Mouse (Mus musculus) forebrain, embryonic 16.5 days (tissue): Measurements from ENCODE around the gene Fam129a. TPM values are rescaled to one million over a fixed set of nuclear protein-coding genes. Genes with fewer than 3 reads are reported as not detected.

Experiments
- ATAC-seq: fragments of 200-750 bp; cut with Nextera tagmentation; 2 replicates; pipeline ENCODE4 v1.8.0; 2017; ENCODE audit warnings: mild to moderate bottlenecking, moderate library complexity
- H3K27ac ChIP-seq: fragments of 300-500 bp; sonication (generic); 2 replicates; pipeline ENCODE4 v1.5.1; 2014; ENCODE audit warnings: low read length, control low read depth
- H3K27me3 ChIP-seq: fragments of 300-500 bp; sonication (generic); replicated peaks from 2 replicates; pipeline ENCODE4 v1.6.1; 2014; ENCODE audit warnings: low read length; ENCODE audit not compliant: control insufficient read depth, insufficient read depth
- H3K36me3 ChIP-seq: fragments of 300-500 bp; sonication (generic); 2 replicates; pipeline ENCODE4 v1.6.1; 2014; ENCODE audit not compliant: control insufficient read depth, insufficient read depth
- H3K4me1 ChIP-seq: fragments of 300-500 bp; sonication (generic); replicated peaks from 2 replicates; pipeline ENCODE4 v1.6.1; 2014; ENCODE audit warnings: low read length; ENCODE audit not compliant: control insufficient read depth, insufficient read depth
- H3K4me2 ChIP-seq: fragments of 300-500 bp; sonication (generic); 2 replicates; pipeline ENCODE4 v1.6.1; 2014; ENCODE audit warnings: mild to moderate bottlenecking, low read length, control low read depth
- H3K4me3 ChIP-seq: fragments of 300-500 bp; sonication (generic); replicated peaks from 2 replicates; pipeline ENCODE4 v1.5.1; 2014; ENCODE audit warnings: mild to moderate bottlenecking, low read length, control low read depth
- H3K9ac ChIP-seq: fragments of 300-500 bp; sonication (generic); replicated peaks from 2 replicates; pipeline ENCODE4 v1.6.1; 2014; ENCODE audit warnings: low read depth, low read length, control low read depth
- H3K9me3 ChIP-seq: fragments of 300-500 bp; sonication (generic); 2 replicates; pipeline ENCODE4 v1.6.1; 2016; ENCODE audit warnings: low read length; ENCODE audit not compliant: control insufficient read depth
- WGBS: fragments of 180-500 bp; shearing (Covaris S2); extraction: QIAGEN DNeasy Blood & Tissue Kit; methylation state at CpG from one replicate; pipeline ENCODE4 v1.1.7; 2014; 5-methylcytosine and 5-hydroxymethylcytosine counted together
- polyA plus RNA-seq: library from polyadenylated mRNA; unstranded; fragments of >200 nt; fragmentation: Nextera tagmentation; extraction: Ambion mirVana; gene quantifications from 2 replicates; pipeline ENCODE4 v1.2.1, GENCODE M21; 2015

Gene Fam129a
- polyA plus RNA-seq, 1 experiment from 2014 or later, result 0.68 TPM

DNA sequence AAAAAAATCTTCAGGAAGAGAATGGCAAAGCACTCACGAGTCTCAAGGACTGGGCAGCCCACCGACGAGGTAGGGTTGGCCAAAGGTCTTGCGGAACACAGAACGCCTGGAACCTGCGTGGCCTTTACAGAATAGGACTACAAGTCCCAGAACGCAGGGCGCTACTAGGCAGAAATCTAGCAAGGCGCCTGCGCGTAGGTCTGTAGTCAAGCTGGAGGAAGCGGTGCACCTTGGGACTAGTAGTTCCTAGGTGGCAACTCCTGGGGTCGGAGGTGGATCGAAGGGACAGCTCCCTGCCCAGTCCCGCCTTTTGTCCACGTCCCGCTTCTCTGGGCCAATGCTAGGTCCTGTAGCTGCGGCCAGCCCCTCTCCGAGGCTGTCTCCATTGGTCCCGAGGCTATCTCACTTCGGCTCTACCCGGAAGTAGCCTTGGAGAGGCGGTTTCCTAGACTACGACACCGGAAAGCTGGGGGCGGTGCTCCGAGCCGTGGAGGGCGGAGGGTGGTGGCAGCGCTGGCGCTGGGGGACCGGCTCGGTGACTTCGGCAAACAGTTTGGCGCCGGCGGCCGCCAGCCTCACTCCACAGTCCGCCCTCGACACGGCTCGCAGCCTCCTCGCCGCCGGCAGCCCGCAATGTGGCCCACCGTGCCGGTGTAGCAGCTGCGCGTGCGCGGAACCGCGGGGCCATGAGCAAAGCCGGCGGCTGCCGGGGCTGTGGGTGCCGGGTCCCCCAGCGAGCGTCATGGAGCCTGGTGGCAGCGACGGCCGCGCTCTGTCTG, 184.1 kb downstream of the Fam129a start, which contains the start of gene Edem3:
TSS of gene Edem3 (plus strand) at position 491 of the 779 bp plus-strand sequence.
- no peaks in the 10 kb centered on the region for H3K9me3 ChIP-seq
- peak; percentile 99 for ATAC-seq
- peak within 1 kb of the TSS; percentile 98 for H3K4me2 ChIP-seq
- H3K27me3 ChIP-seq, result no peaks in the 10 kb centered on the region
- under 1% methylated on average over 64 of the region's 64 CpGs for WGBS
- H3K9ac ChIP-seq, result peak within 1 kb of the TSS; percentile 75
- peak within 1 kb of the TSS; percentile 92 for H3K4me3 ChIP-seq
- no peaks in the 10 kb centered on the region for H3K36me3 ChIP-seq
- peak within 1 kb of the TSS; percentile 90 for H3K27ac ChIP-seq
- peaks cover 9% of the 10 kb centered on the region for H3K4me1 ChIP-seq

DNA sequence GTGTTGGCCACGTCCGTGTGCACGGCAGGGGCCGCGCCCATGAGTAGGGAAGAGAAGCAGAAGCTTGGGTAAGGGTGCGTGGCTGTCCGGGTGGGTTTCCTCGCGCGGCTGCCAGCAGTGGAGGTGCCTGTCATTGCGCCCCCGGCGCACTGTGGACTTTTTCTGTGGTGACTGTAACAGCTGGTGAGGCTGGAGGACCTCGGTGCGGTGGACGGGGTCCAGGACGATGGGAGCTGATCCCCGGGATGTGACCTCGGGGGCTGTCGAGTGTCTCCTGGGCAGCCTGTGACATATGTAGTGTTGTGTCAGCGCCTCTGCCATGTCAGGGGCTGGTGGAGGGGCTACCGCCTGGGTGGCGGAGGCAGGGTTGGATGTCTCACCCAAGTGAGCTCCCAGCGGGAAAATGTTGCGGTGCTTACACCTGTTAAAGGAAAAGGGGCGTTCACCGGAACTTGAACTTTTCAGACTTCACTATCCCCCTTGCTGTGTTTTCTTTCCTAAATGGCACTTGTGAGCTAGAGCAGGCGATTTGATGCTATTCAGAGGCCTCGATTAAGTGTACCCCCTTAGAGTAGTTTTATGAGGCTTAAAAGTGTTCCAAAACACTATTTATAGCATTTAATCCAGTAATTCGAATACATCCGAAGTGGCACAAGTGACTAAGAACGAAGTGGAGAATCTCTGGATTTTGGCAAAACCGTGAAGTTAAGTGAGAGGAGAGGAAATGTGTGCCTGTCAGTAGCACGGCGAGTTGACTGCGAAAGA, 184.9 kb downstream of the Fam129a start:
- peaks cover 9% of the 10 kb centered on the region for H3K4me1 ChIP-seq
- peak overlapping the region; percentile 90 for H3K27ac ChIP-seq
- H3K4me3 ChIP-seq, result peak overlapping the region; percentile 92
- ATAC-seq, result no peak; the same call in 1 of the 2 replicates
- H3K4me2 ChIP-seq, result peak overlapping the region; percentile 98
- H3K9ac ChIP-seq, result peak overlapping the region; percentile 75
- no peaks in the 10 kb centered on the region for H3K9me3 ChIP-seq
- 4% methylated on average over 35 of the region's 36 CpGs for WGBS
- no peaks in the 10 kb centered on the region for H3K27me3 ChIP-seq
- no peaks in the 10 kb centered on the region for H3K36me3 ChIP-seq

DNA sequence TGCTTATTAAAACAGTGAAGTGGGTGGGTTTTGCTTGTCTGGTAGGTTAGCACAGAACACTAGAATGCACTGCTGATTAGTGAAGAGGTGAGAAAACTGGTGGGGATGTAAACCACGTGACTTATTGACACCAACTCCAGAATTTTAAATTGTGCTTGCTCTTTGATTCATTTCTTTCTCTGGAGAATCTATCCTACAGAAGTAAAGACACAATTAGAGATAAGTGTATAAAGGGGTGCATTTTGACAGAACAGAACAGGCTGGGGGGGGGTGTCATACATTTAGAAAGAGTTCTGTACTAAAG, 185.4 kb downstream of the Fam129a start:
- Histone ChIP-seq H3K4me3 (peak overlapping the region; percentile 92), H3K4me2 (peak overlapping the region; percentile 98), H3K9me3 (no peaks in the 10 kb centered on the region), H3K27ac (no peak overlapping the region), H3K9ac (peak overlapping the region; percentile 75), H3K27me3 (no peaks in the 10 kb centered on the region), H3K4me1 (peaks cover 9% of the 10 kb centered on the region), H3K36me3 (no peaks in the 10 kb centered on the region)
- 30% methylated on average over 1 of the region's 1 CpGs for WGBS
- ATAC-seq, result no peak

DNA sequence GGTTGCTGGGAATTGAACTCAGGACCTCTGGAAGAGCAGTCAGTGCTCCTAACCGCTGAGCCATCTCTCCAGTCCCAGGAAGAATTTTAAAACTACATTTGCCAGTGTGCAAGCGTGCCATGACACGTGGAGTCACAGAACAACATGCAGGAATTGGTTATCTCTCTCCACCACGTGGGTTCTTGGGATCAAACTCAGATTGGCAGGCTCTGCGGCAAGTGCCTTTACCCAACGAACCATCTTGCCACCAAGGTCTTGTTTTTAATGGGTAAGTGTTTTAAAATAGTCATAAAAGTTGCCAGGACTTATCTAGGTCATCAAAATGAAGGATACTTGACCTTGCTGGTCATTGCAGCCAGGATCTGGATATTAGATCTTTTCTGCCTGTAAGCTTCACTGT, 187.3 kb downstream of the Fam129a start:
- Histone ChIP-seq H3K4me3 (no peak overlapping the region), H3K4me1 (peaks cover 9% of the 10 kb centered on the region), H3K36me3 (no peaks in the 10 kb centered on the region), H3K27ac (no peak overlapping the region), H3K4me2 (no peak overlapping the region), H3K27me3 (no peaks in the 10 kb centered on the region), H3K9ac (no peak overlapping the region), H3K9me3 (no peaks in the 10 kb centered on the region)
- 88% methylated on average over 6 of the region's 6 CpGs for WGBS
- ATAC-seq, result no peak

DNA sequence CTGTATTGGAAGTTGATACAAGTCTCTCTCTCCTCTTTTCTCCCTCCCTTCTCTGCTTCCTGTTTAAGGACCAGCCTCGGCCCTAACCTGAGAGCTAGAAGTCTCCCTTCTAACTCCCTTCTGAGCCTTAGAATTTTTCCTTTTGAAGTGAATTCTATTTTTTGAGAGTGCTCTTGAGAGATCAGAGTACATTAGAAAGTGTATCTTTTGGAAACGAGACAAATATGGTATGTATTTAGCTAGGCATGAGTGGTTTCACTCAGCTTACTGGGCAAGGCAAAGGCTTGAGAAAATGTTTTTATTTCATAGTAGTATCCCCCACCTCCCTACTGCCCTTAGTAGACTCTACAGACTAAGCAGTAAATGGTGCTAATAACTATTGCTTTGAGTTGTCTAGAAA, 188.0 kb downstream of the Fam129a start:
- Histone ChIP-seq H3K27ac (no peak overlapping the region), H3K9me3 (no peaks in the 10 kb centered on the region), H3K36me3 (no peaks in the 10 kb centered on the region), H3K27me3 (no peaks in the 10 kb centered on the region), H3K4me2 (no peak overlapping the region), H3K9ac (no peak overlapping the region), H3K4me3 (no peak overlapping the region), H3K4me1 (peaks cover 9% of the 10 kb centered on the region)
- ATAC-seq, result no peak
- WGBS, result 81% methylated on average over 2 of the region's 2 CpGs

DNA sequence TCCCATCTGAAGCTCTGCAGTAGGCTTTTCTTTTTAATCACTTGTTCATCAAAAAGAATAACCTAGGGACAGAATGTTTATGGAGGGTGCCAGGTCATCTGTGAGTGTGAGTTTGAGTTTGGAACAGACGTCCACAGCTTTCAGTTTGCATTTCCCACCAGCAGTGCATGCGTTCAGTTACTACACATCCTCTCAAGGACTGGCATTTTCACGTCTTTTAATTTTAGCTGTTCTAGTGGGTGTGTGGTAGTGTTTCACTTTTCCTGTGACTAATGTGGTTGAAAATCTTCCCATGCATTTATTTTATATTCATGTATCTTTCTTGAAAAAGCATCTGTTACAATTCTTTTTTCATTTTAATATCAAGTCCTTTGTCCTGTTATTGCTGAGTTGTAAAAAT, 193.2 kb downstream of the Fam129a start:
- no peaks in the 10 kb centered on the region for H3K27me3 ChIP-seq
- no peak overlapping the region for H3K27ac ChIP-seq
- H3K4me1 ChIP-seq, result no peaks in the 10 kb centered on the region
- H3K9ac ChIP-seq, result no peak overlapping the region
- WGBS, result 88% methylated on average over 3 of the region's 3 CpGs
- no peak overlapping the region for H3K4me2 ChIP-seq
- no peaks in the 10 kb centered on the region for H3K36me3 ChIP-seq
- no peak for ATAC-seq
- H3K4me3 ChIP-seq, result no peak overlapping the region
- H3K9me3 ChIP-seq, result no peaks in the 10 kb centered on the region

DNA sequence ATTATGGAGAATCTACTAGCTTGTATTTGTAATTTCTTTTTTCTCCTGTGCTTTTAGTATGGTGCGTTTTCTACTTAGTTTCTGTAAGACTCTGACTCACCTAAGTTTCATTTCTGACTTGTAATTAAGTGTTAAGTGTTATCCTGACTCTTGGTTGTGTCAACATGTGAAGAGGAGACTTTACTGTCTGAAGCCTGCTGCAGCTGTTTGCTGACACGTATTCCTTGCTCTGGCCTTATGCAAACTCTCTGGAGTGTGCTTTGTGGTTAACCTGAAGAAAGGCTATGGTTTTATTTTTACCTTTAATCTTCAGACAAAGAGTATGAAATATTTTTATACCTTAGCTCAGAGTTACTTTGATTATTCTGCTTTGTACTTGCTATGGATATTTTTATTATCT, 195.2 kb downstream of the Fam129a start:
- ATAC-seq, result no peak
- no peaks in the 10 kb centered on the region for H3K27me3 ChIP-seq
- 89% methylated on average over 2 of the region's 2 CpGs for WGBS

DNA sequence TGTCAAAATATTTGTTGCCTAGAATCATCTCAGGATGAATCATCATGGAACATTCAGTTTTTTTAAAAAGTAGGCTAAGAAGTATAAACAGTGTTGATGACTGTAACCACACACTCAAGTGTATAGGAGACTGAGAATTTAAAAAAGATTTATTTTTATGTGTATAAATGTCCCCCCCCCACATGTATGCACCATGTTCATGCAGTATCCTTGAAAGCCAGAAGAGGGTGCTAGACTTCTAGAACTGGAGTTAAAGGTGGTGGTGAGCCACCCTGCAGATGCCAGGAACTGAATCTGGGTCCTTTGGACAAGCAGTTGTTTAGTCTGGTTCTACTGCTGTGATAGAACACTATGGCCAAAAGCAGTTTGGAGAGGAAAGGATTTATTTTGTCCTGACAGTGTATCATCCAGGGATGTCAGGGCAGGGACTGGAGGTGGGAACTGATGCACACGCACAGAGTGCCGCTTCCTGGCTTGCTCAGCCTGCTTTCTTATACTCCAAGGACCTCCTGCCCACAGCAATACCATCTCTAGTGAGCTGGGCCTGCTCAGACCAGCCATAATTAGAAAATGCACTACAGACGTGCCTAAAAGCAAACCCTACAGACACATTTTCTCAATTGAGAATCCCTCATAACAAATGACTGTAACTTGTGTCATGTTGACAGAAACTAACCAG, 196.1 kb downstream of the Fam129a start:
- no peaks in the 10 kb centered on the region for H3K9me3 ChIP-seq
- no peak overlapping the region for H3K27ac ChIP-seq
- H3K4me3 ChIP-seq, result no peak overlapping the region
- no peaks in the 10 kb centered on the region for H3K4me1 ChIP-seq
- no peak overlapping the region for H3K9ac ChIP-seq
- H3K4me2 ChIP-seq, result no peak overlapping the region
- H3K36me3 ChIP-seq, result peaks cover 4% of the 10 kb centered on the region
- H3K27me3 ChIP-seq, result no peaks in the 10 kb centered on the region
- 88% methylated on average over 3 of the region's 3 CpGs for WGBS
- ATAC-seq, result no peak

More for the DNA sequence above, 195.2 kb downstream of the Fam129a start:
- no peak overlapping the region for H3K27ac ChIP-seq
- peaks cover 3% of the 10 kb centered on the region for H3K36me3 ChIP-seq
- no peaks in the 10 kb centered on the region for H3K9me3 ChIP-seq
- no peak overlapping the region for H3K9ac ChIP-seq
- H3K4me1 ChIP-seq, result no peaks in the 10 kb centered on the region
- no peak overlapping the region for H3K4me3 ChIP-seq
- H3K4me2 ChIP-seq, result no peak overlapping the region

DNA sequence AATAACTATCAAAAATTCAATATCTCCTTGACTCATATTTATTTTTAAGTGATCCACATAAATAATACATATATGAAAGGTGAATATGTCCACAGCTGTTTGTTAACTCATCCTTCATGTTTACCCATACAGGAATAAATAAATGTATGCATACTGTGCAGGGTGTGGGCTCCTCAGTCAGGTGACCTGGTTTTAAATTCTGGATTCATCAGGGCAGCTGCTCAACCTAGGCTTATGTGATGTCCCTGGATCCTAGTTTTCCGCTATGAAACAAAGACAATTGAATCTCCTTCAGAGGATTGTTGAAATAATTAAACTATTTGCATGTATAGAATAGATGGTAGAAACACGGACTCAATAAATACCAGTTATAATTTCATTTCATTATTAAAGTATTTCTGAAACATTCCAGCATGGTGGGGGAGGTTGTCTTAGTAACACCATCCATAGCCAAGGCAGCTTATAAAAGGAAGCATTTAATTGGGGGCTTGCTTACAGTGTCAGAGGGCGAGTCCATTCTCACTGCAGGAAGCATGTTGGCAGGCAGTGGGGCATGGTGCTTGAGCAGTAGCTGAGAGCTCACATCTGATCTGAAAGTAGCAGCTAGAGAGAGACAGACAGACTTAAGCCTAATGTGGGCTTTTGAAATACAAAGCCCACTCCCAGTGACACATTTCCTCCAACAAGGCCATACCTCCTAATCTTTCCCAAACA, 198.4 kb downstream of the Fam129a start:
- Histone ChIP-seq H3K27me3 (no peaks in the 10 kb centered on the region), H3K9ac (no peak overlapping the region), H3K36me3 (peaks cover 4% of the 10 kb centered on the region), H3K4me1 (no peaks in the 10 kb centered on the region), H3K4me2 (no peak overlapping the region), H3K27ac (no peak overlapping the region), H3K9me3 (no peaks in the 10 kb centered on the region), H3K4me3 (no peak overlapping the region)
- ATAC-seq, result peak; percentile 58; the same call in 1 of the 2 replicates
- 22% methylated on average over 3 of the region's 3 CpGs for WGBS
